Mouse (Mus musculus) MEL-GATA-1-ER (cell line): ENCODE measurements around the gene Rlf.
A peak's percentile ranks its signal among the peaks of the same experiment; 100 is the strongest.
"Not testable (repeated sequence)": the region's sequence is repeated elsewhere in the genome, so short reads cannot be mapped to it uniquely, and the experiment has no call there.

Source experiments
- DNase-seq: peaks from one replicate; pipeline ENCODE4 v3.0.0-alpha.2; 2012; ENCODE audit warnings: low read depth; ENCODE audit errors: extremely low read depth

The Rlf gene

GRCm38 (mm10) chr4:121166697-121167096 is 48.2 kb downstream of the Rlf start:
- DNase-seq = not testable (repeated sequence)

GRCm38 (mm10) chr4:121163501-121164030 is 51.3 kb downstream of the Rlf start:
- DNase-seq = no peak

GRCm38 (mm10) chr4:121109126-121109525 is 105.8 kb downstream of the Rlf start, which contains the start of gene Tmco2:
Tmco2 (minus strand) TSS chr4:121109226.
- DNase-seq = no peak

GRCm38 (mm10) chr4:121103304-121103703 is 111.6 kb downstream of the Rlf start:
- DNase-seq = no peak

GRCm38 (mm10) chr4:121097650-121098378 is 117.1 kb downstream of the Rlf start, which contains the start of gene Zmpste24:
Zmpste24 (minus strand) TSS chr4:121098241.
- peak; percentile 99 for DNase-seq
